Mouse (Mus musculus) monocyte, adult 5-6 weeks (primary cell): Measurements from ENCODE around the gene 1600002K03Rik. TPM values are rescaled to one million over a fixed set of nuclear protein-coding genes. Genes with fewer than 3 reads are reported as not detected.
"Not testable (repeated sequence)": the region's sequence is repeated elsewhere in the genome, so short reads cannot be mapped to it uniquely, and the experiment has no call there.

Experiments used
- ATAC-seq: fragments of 153-309, 156-312 bp; replicated peaks from 2 replicates; pipeline ENCODE4 v1.8.0; 2017; ENCODE audit warnings: mild to moderate bottlenecking; ENCODE audit not compliant: low TSS enrichment, insufficient number of reproducible peaks, severe bottlenecking, poor library complexity, low FRiP score
- total RNA-seq: library from RNA; stranded (forward); fragments of 200-1000, 200-491, 200-594 nt; gene quantifications from 3 replicates; pipeline ENCODE4 v1.2.3, GENCODE M21; 2017

The 1600002K03Rik gene
- total RNA-seq, 1 experiment from 2014 or later: 29.1 TPM

DNA sequence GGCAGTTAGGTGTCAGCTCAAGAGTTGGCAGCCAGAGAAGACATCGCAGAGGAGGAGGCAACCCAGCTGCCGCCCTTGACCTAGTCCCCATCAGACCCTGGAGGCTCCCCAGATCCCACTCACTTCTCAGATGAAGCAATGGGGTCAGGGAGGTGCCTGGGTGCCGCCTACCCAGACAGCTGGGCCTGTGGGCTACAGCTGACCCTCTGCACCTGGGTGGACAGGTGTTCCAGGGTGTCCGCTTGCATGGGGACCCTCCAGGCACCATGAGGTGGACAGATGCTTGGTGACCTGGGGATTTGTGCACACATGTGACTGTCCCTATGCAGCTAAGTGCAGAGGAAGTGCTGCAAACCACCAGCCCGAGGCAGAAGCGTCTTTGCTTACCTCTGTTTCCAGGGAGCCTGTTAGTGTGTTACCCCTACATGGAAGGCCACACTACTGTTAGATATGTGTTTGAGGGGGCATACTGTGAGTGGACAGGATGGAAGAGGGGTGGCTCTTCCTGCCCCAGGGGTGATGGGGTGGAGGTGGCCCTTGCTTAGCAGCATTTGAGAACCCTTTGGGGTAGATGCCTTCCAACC lies 9.9 kb upstream of the 1600002K03Rik start:
- ATAC-seq: no peak

DNA sequence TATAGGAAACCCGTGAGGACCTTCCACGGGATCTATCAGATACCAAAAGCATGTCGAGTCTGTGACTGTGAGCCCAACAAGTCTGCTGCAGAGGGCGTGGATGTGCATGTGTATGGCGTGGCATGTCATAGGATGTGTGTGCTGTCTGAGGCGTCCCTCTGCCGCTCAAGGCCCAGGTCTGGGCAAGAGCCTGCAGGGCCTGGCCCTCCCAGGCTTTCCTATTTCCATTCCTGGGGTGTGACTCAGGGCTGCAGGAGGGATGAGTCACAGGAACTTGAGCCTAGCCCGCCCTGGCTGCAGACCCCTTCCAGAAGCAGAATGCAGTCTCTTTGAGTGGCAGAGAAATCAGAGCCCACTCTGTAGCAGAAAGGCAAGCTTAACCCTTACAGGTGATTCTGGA lies 9.0 kb upstream of the 1600002K03Rik start:
- no peak for ATAC-seq

DNA sequence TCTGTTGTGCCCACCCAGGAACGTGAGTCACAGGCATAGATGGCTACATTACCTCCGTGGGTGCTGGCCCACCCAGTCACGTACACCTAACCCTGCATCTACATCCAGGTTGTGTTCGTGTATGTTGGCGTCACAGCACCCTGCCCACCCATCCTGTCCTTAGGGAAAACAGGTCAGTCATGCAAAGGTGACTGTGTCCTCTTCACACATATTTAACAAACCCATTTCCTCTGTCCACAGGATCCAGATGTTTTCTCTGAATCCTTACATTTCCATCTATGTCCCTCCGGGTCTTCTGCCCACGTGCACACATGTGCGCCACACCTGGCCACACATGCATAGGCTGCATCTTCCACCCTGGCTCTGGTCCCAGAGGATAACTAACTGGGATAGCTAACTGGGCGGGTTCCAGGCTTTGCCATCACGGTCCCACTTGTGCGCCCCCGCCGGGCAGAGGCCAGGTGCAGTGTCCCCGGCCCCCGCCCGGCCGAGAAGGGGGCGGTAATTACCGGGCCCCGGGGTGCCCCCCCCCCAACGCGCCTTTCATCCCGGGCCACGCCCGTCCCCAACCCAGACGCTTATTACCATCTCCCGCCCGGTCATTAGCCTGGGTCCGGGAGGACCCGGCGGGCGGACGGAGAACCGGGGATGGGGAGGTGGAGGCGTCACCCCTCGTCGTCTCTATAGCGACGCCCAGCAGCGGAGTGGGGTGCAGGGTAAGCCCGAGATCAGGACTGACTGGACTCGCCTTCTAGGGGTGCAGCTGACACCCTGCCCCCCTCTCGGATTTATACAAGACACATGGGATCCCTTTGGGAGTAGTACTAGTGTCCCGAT lies 8.4 kb upstream of the 1600002K03Rik start:
- ATAC-seq: no peak

DNA sequence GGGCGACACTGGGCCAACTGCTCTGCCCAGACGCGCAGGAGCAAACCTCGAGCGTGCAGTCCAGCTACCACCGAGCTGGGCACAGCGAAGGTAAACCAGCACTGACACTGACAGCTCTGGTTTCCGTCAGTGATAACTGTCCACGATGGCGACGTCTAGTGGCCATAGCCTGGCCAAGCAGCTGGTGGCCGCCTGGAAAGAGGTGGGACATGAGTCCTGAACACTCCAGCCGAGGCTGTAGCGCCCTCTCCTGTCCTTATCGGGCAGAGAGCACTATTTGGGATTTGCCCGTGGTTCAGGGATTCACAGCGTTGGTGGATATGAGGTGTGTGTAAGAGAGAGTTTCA lies 7.8 kb upstream of the 1600002K03Rik start:
- ATAC-seq: peak; percentile 54

DNA sequence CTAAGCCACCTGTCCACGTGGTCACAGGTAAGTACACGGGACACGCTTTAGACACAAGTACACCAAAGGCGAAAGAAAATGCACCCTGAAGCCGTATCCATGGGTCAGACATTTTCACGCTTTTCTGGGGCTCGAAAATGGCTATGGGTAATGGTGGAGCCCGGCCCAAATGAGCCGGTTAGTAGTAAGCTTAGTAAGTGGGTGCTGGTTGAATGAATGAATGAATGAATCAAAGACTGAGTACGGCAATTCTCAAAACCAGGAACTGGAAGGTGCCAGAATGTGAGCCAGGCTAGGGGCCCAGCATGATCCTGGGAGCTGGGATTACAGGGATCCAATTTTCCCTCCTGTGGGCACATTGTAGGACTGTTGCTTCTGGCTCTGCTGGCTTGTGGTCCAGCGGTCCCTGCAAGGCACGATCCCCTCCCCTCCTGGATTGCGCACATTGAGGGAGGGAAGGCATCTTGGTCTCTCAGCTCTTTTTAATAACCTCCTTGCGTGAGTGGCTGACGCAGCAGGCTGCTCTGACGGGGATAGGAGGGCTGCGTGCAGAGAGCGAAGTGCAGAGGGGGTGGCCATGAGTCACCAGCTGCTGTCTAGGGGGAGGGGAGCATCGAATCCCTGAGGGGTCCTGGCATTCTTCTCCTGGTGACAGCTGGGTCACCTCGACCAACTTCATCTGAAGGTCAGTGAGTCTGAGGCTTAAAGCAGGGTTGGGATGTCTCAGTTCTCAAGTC lies 7.2 kb upstream of the 1600002K03Rik start, which contains the start of gene Cirbp:
TSS of gene Cirbp (plus strand) at position 594 of the 737 bp plus-strand sequence.
- ATAC-seq: no peak

DNA sequence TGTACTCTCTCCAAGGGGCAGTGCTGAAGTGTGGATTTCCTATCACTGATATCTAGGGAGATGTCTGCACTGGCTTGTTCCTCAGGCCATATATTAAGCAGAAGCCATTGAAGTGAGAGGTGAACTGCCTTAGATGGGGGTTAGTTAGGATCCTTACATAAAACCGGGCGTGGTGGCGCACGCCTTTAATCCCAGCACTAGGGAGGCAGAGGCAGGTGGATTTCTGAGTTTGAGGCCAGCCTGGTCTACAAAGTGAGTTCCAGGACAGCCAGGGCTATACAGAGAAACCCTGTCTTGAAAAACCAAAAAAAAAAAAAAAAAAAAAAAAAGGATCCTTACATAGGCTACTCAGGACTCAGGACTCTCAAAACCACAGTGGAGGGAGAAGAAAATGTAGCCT lies 6.6 kb upstream of the 1600002K03Rik start:
- not testable (repeated sequence) for ATAC-seq

DNA sequence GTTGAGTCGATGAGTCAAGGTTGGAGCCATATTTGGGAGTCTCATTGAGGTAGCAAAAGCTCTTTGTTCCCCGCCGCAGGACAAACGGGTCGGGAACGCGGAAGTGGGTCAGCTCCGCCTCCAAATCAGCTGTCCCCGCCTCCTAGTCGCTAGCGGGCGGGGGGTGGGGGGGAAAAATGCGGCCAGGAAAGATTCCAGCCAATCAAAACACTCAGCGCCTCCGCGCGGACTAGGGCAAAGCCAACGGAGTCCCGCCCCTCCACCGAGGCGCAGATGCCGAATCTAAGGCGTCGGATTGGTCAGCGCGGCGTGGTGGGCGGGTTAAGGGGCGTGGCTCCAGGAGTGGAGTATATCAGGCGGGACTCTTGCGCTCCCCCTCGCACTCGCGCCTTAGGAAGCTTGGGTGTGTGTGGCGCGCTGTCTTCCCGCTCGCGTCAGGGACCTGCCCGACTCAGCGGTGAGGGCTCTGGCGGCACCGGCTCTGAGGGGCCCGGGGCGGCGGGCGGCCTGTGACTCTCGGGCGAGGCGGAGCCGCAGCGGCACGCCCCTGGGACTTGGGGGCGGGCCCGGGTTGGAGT lies 5.2 kb upstream of the 1600002K03Rik start:
- peak; percentile 63 for ATAC-seq

DNA sequence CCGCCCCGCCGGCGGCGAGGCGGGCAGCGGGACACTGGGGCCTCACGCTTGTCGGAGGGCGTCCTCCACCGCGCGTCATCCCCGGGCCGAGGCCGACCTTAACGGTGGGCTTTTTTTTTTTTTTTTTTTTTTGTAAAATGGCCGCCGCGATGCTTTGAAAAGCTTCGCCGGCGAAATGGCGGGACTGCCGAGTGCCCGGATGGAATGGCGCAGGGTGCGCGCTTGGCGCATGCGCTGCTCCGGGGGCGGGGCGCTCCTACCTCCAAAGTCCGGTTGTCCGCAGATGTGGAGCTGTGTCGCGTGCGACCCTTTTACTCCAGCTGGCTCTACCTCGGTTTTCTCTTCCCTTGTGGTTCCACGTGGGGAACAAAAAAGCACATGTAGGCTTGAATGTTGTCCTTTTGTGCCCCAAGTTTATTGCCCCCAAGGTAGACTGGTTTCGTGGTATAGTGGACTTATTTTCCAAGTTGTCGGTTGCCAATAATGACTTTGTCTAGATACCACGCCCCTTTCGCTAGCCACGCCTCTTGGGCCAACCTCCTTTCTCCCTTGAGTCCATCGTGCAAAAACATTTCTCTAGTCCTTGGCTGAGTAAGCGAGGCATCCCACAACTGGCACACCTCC lies 4.6 kb upstream of the 1600002K03Rik start:
- peak; percentile 3; the same call in 1 of the 2 replicates for ATAC-seq

DNA sequence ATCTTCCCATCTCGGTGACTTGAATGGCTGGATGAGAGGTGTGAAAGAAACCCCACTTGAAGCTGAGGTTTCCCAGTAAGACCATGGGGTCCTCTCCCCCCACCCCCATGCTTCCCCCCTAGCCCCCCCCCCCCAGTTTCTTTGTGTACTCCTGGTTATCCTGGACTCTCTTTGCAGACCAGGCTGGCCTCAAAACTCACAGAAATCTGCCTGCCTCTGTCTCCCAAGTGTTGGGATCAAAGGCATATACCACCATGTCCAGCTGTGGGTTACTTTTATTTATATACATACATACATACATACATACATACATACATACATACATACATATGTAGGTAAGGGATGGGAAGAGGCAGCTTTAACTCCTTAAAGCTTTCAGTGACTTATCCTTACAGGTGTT lies 3.7 kb upstream of the 1600002K03Rik start:
- ATAC-seq: no peak

DNA sequence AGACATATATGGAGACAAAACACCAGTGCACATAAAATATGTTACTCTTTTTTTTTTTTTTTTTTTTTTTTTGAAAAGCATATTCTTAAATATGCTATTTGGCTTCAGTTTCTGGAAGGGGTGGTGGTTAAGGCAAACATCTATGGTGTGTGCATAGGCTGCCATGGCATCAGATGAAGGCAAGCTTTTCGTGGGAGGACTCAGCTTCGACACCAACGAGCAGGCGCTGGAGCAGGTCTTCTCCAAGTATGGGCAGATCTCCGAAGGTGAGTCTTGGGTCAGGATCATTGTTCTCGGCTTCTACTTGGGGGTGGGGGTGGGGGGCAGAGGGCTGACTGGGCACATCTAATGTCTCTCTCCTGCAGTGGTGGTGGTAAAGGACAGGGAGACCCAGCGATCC lies 3.1 kb upstream of the 1600002K03Rik start:
- no peak for ATAC-seq

DNA sequence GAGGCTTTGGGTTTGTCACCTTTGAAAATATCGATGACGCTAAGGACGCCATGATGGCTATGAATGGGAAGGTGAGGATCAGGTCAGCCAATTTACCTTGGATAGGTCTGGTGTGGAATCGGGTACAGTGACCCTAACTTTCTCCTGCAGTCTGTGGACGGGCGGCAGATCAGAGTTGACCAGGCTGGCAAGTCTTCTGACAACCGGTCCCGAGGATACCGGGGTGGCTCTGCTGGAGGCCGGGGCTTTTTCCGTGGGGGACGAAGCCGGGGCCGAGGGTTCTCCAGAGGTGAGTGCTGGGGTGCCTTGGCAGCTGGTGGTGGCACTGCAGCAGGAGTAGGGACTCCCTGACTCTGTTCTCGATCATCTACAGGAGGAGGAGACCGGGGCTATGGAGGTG lies 2.7 kb upstream of the 1600002K03Rik start:
- no peak for ATAC-seq

DNA sequence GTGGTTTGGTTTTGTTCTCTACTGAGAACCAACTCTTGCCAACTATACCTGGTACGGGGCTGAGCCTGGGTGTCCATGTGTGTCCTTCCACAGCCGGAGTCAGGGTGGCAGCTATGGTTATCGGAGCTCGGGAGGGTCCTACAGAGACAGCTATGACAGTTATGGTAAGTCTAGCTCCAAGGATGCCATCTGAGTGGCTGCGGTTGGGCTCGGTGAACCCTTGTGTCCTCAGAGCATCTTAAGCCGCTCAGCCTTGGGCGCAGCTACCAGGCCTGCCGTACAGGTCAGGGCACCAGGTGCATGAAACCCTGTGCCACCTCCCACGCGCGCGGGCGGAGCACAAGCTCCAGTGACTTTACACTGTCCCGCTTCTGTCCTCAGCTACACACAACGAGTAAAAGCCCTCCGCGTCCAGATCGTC lies 2.1 kb upstream of the 1600002K03Rik start:
- no peak for ATAC-seq

DNA sequence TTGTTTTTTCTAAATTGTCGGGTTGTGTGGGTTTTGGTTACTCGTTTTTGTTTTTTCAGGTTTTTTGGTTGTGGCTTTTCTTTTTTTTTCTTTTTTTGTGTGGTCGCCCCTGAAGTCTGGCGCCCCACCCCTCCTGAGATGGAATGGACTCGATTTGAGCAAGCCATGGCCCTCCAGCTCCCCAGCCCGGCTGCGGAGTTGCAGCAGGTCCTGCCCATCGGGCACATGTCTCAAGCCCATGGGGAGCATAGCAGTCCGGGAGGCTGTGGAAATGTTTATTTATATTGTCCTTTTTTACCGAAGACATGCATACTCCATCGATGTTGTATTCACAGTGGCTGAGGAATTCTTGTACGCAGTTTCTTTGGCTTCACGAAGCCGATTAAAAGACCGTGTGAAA lies 1.5 kb upstream of the 1600002K03Rik start:
- ATAC-seq: no peak

DNA sequence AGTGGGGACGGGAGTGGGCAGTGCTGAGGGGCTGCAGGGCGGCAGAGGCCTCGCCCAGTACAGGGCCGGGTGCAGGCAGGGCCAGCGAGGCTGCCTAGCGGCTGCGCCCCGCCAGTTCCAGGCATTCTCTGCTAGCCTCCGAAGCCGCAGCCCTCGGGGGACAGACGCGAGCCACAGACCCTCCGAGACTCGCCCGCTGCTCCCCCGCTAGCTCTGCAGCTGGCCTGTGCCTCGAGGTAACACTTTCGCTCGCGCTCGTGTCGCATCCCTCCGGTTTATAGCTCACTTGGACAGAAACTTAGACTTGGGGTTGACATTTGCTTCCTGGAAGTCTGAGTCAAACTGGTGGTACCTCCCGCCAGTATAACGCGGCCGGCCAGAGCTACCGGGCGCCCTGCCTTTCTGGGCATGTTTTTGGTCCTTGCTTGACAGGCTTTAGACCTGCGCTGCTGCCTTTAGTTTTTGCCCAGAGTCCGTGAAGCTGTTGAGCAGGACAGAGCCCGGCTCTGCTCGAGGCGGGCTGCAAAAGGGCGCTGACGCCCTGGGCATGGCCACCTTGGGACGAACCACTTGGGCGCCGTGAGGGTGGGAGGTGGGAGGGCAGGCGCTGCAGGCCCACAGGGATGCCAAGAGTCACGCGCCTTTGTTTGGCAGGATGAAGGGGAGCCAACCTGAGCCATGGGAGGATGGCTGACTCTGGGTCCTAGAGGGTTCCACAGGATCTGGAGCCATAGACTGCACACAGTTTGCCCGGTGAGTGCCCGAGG lies 801 bp upstream of the 1600002K03Rik start:
- ATAC-seq: no peak

DNA sequence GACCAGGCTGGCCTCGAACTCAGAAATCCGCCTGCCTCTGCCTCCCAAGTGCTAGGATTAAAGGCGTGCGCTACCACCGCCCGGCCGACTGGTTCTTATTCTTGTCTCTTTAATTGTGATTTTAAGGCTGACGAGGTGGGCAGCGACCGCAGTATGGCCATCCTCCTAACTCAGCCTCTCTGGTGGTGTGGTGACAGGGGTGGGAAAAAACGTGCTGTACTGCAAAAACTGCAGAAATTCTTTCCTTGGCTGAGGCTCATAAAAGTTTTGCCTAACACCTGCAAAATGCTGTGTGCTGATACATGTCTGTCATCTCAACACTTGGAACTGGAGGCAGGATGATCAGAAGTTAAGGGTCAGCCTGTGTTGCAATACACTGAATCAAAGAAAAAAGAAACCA lies 614 bp downstream of the 1600002K03Rik start:
- ATAC-seq: no peak

DNA sequence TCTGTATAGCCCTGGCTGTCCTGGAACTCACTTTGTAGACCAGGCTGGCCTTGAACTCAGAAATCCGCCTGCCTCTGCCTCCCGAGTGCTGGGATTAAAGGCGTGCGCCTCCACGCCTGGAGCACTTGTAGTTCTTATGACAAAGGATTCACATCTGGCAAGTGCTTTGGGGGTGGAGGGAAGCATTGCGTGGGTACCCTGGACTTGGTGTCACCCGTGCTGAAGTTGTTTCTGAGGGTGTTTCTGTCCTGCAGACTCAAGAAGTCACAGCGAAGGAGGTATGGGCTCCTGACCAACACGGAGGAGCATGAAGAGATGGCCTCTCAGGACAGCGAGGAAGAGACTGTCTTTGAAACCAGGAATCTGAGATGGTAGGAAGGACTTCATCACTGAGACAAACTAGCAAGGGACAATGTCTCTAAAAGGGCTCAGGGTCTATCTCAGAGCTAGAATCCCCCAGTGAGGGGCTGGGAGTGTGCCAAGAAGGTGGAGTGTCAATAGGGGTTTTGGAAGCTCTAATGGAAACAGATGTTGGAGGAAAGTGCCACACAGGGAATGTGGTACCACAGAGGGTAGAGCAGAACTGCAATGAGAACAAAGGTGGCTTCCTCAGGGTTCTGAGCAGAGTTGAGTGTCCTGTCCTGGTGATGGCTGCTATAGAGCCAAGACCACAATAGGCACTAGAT lies 1.4 kb downstream of the 1600002K03Rik start:
- no peak for ATAC-seq

DNA sequence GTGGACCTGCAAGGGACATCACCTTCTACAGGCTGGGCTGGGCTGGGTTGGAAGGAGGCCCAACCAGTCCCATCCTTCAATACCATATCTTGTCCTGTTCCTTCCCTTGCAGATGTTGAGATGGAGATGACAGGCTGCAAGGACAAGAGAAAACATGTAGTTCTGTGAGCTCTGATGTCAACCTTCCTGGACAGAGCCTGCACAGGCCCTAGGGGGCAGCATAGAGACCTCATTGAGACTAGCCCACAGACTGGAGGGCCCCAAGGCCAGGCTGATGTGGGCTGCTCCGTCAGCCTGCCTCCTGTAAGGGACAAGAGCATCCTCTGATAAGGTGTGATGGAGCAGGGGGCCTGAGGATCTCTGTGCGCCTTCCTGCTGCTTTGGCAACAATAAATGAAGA lies 2.0 kb downstream of the 1600002K03Rik start:
- ATAC-seq: no peak
